Mouse (Mus musculus): ENCODE measurements around the gene Nacc2. TPM values are rescaled to one million over a fixed set of nuclear protein-coding genes. Genes with fewer than 3 reads are reported as not detected.

Nacc2 gene
- 10 to 100 TPM; 18.2 to 23.7 TPM for total RNA-seq (2021)
- long read RNA-seq, experiment 1, full-length matches to known transcripts: 11 of 28 reads
- long read RNA-seq, experiment 1, partial matches to known transcripts: 1 of 28 reads
- long read RNA-seq, experiment 1, other reads (novel, unspliced or antisense): 16 of 28 reads
- long read RNA-seq, experiment 2, full-length matches to known transcripts: 9 of 22 reads
- long read RNA-seq, experiment 2, partial matches to known transcripts: 2 of 22 reads
- long read RNA-seq, experiment 2, other reads (novel, unspliced or antisense): 11 of 22 reads

- no peak for DNase-seq
These were observed at the start of gene Nacc2 for GRCm38 (mm10) chr2:26123079-26123648. TSS of gene Nacc2 (minus strand) at chr2:26123220.

- DNase-seq: no peak
These were observed 49.1 kb upstream of the Nacc2 start for GRCm38 (mm10) chr2:26172166-26172565.

- no peak for DNase-seq
These were observed 47.4 kb upstream of the Nacc2 start for GRCm38 (mm10) chr2:26170376-26170775.

GRCm38 (mm10) chr2:26168843-26169579 is 46.0 kb upstream of the Nacc2 start:
- DNase-seq: no peak

GRCm38 (mm10) chr2:26166890-26167289 is 43.9 kb upstream of the Nacc2 start:
- DNase-seq: no peak

- DNase-seq: no peak
These were observed 35.0 kb upstream of the Nacc2 start for GRCm38 (mm10) chr2:26158064-26158463.

- DNase-seq: no peak
These were observed 33.4 kb upstream of the Nacc2 start for GRCm38 (mm10) chr2:26156191-26156977.

GRCm38 (mm10) chr2:26155737-26156136 is 32.7 kb upstream of the Nacc2 start:
- no peak for DNase-seq

GRCm38 (mm10) chr2:26154586-26154985 is 31.6 kb upstream of the Nacc2 start:
- no peak for DNase-seq

GRCm38 (mm10) chr2:26153909-26154340 is 30.9 kb upstream of the Nacc2 start:
- no peak for DNase-seq

- no peak for DNase-seq
These were observed 30.3 kb upstream of the Nacc2 start for GRCm38 (mm10) chr2:26153295-26153694.

- DNase-seq: no peak
These were observed 24.8 kb upstream of the Nacc2 start for GRCm38 (mm10) chr2:26147706-26148370.

- no peak for DNase-seq
These were observed 23.5 kb upstream of the Nacc2 start for GRCm38 (mm10) chr2:26146337-26147042.

- DNase-seq: no peak
These were observed 22.1 kb upstream of the Nacc2 start for GRCm38 (mm10) chr2:26145113-26145512.

- DNase-seq: no peak
These were observed 21.3 kb upstream of the Nacc2 start for GRCm38 (mm10) chr2:26144331-26144730.

GRCm38 (mm10) chr2:26143556-26143955 is 20.5 kb upstream of the Nacc2 start:
- DNase-seq: peak; percentile 48

- DNase-seq: no peak
These were observed 20.0 kb upstream of the Nacc2 start for GRCm38 (mm10) chr2:26142986-26143385.

GRCm38 (mm10) chr2:26141893-26142635 is 19.0 kb upstream of the Nacc2 start:
- no peak for DNase-seq

- no peak for DNase-seq
These were observed 17.9 kb upstream of the Nacc2 start for GRCm38 (mm10) chr2:26140903-26141302.

- peak; percentile 97 for DNase-seq
These were observed 17.3 kb upstream of the Nacc2 start for GRCm38 (mm10) chr2:26140292-26140819.

All from gastrocnemius, postnatal 25 days (tissue).